In genomic region chr13:84276246-84276645, GRCm38 (mm10) we compare ENCODE assay signal across 19 mouse cellular contexts. TPM values are rescaled to one million over a fixed set of nuclear protein-coding genes. Genes with fewer than 3 reads are reported as not detected.
DNase-seq lines count a peak whose midpoint lies in the region; ATAC-seq lines count a peak whose summit lies in the region.
"Had no signal": no experiment of that assay in that cellular context is flagged by ENCODE, and none has a peak within 500 bp of the region (broad histone marks: within the 10 kb centered on the region; RNA-seq: fewer than 3 reads in every experiment).

No protein-coding gene starts in this region.

- 90% methylated on average over 5 of the region's 5 CpGs for WGBS in midbrain, embryonic 11.5 days
- 96% methylated on average over 5 of the region's 5 CpGs for WGBS in midbrain, embryonic 16.5 days

- no peak overlapping the region for H3K4me3 ChIP-seq in midbrain, embryonic 11.5 days (ENCODE audit: low read depth, low read length)
- no peak overlapping the region for H3K4me3 ChIP-seq in midbrain, embryonic 16.5 days (ENCODE audit: low read depth, low read length)
- H3K4me3 ChIP-seq: embryonic facial prominence, embryonic 10.5 days; embryonic facial prominence, embryonic 12.5 days; forebrain, embryonic 13.5 days; forebrain, embryonic 15.5 days had no signal

- no peaks in the 10 kb centered on the region; the same call in 1 of the 2 replicates for H3K36me3 ChIP-seq in midbrain, embryonic 11.5 days (ENCODE audit: control insufficient read depth, insufficient read depth, low read length)
- H3K36me3 ChIP-seq in midbrain, embryonic 16.5 days (ENCODE audit: control insufficient read depth, insufficient read depth, low read length) = no peaks in the 10 kb centered on the region
- H3K36me3 ChIP-seq: embryonic facial prominence, embryonic 12.5 days; forebrain, embryonic 15.5 days had no signal

- peak; percentile 71 for DNase-seq in midbrain, embryonic 11.5 days (ENCODE audit: low spot score, missing footprints)
- no peak for DNase-seq in c-Kit-positive CD71-positive TER-119-positive erythroid progenitor cells, embryonic 14.5 days (ENCODE audit: low spot score)
- DNase-seq: adrenal gland, adult 2 months; adrenal gland, postnatal 10 days; adrenal gland, postnatal 25 days; B cell, adult 2 months; cerebellum, adult 11-12 months; cerebellum, adult 2 months; cerebellum, adult 9-10 months; cerebellum, postnatal 10 days; cerebellum, postnatal 25 days; forebrain, postnatal 0 days had no signal

- ATAC-seq in midbrain, embryonic 11.5 days (ENCODE audit: low FRiP score) = no peak
- ATAC-seq in midbrain, embryonic 16.5 days = no peak
- peak; percentile 55 for ATAC-seq in megakaryocyte progenitor cell, adult 5-6 weeks (replicated peaks; ENCODE audit: poor library complexity)
- ATAC-seq in CD4-positive, CD25-positive, alpha-beta regulatory T cell, adult 4 months = no peak
- ATAC-seq: forebrain, embryonic 13.5 days; forebrain, embryonic 15.5 days; forebrain, postnatal 0 days had no signal

- H3K9me3 ChIP-seq in midbrain, embryonic 11.5 days (ENCODE audit: control insufficient read depth, low read length) = no peaks in the 10 kb centered on the region
- H3K9me3 ChIP-seq in midbrain, embryonic 16.5 days (replicated peaks; ENCODE audit: control insufficient read depth, low read length, poor library complexity, severe bottlenecking) = no peaks in the 10 kb centered on the region
- H3K9me3 ChIP-seq: embryonic facial prominence, embryonic 10.5 days; embryonic facial prominence, embryonic 12.5 days; forebrain, embryonic 13.5 days; forebrain, embryonic 15.5 days had no signal

- no peak overlapping the region for H3K27ac ChIP-seq in midbrain, embryonic 11.5 days (ENCODE audit: low read depth, low read length)
- no peak overlapping the region for H3K27ac ChIP-seq in midbrain, embryonic 16.5 days (ENCODE audit: low read length)
- H3K27ac ChIP-seq: embryonic facial prominence, embryonic 10.5 days; embryonic facial prominence, embryonic 12.5 days; forebrain, embryonic 13.5 days; forebrain, embryonic 15.5 days had no signal

- no peak overlapping the region for H3K9ac ChIP-seq in midbrain, embryonic 11.5 days (ENCODE audit: low read length)
- H3K9ac ChIP-seq in midbrain, embryonic 16.5 days (ENCODE audit: low read depth, low read length) = no peak overlapping the region
- H3K9ac ChIP-seq: embryonic facial prominence, embryonic 12.5 days; forebrain, embryonic 13.5 days; forebrain, embryonic 15.5 days; forebrain, postnatal 0 days had no signal

- H3K4me2 ChIP-seq in midbrain, embryonic 11.5 days = no peak overlapping the region
- H3K4me2 ChIP-seq in midbrain, embryonic 16.5 days (ENCODE audit: low read length) = no peak overlapping the region
- H3K4me2 ChIP-seq: embryonic facial prominence, embryonic 12.5 days; forebrain, embryonic 13.5 days; forebrain, embryonic 15.5 days had no signal

- H3K27me3 ChIP-seq in midbrain, embryonic 11.5 days (ENCODE audit: control insufficient read depth, insufficient read depth, low read length) = no peaks in the 10 kb centered on the region
- H3K27me3 ChIP-seq in midbrain, embryonic 16.5 days (ENCODE audit: control insufficient read depth, insufficient read depth, low read depth, low read length) = no peaks in the 10 kb centered on the region
- H3K27me3 ChIP-seq: embryonic facial prominence, embryonic 12.5 days; forebrain, embryonic 13.5 days; forebrain, embryonic 15.5 days had no signal

- no peaks in the 10 kb centered on the region for H3K4me1 ChIP-seq in midbrain, embryonic 11.5 days (ENCODE audit: control insufficient read depth, insufficient read depth, low read length)
- no peaks in the 10 kb centered on the region for H3K4me1 ChIP-seq in midbrain, embryonic 16.5 days (ENCODE audit: control insufficient read depth, insufficient read depth, low read length)
- H3K4me1 ChIP-seq: embryonic facial prominence, embryonic 10.5 days; embryonic facial prominence, embryonic 12.5 days; forebrain, embryonic 13.5 days; forebrain, embryonic 15.5 days had no signal

RNA-seq across cellular contexts. Expression of gene Tmem161b, which starts 54.1 kb away (rescaled TPM):
- polyA plus RNA-seq in midbrain, embryonic 11.5 days (2014; fragmentation: Nextera tagmentation; extraction: Ambion mirVana) = 19.4 and 22.6 TPM in 2 replicates
- 23.6 and 30.1 TPM in 2 replicates for polyA plus RNA-seq in midbrain, embryonic 16.5 days (2015; fragmentation: Nextera tagmentation; extraction: Ambion mirVana)
- 17.9 and 21.6 TPM in 2 replicates for total RNA-seq in megakaryocyte progenitor cell, adult 5-6 weeks (2015)
- total RNA-seq in megakaryocyte progenitor cell, adult 5-6 weeks (2017) = 12.9 and 14.4 TPM in 2 replicates
- polyA plus RNA-seq in CD4-positive, CD25-positive, alpha-beta regulatory T cell, adult 4 months (2017; shearing (Covaris generic)) = 10 to 100 TPM; 32.1 to 36.0 TPM
